8 mouse cellular contexts compared by ENCODE assay signal in genomic region chr15:12322676-12323402, GRCm38 (mm10). TPM values are rescaled to one million over a fixed set of nuclear protein-coding genes. Genes with fewer than 3 reads are reported as not detected.
DNase-seq lines count a peak whose midpoint lies in the region; ATAC-seq and TF ChIP-seq lines count a peak whose summit lies in the region.

No protein-coding gene starts in this region.

- H3K4me2 ChIP-seq in heart, embryonic 12.5 days = peak overlapping the region; percentile 79

- DNase-seq in heart, adult 18-20 months = no peak
- DNase-seq in forelimb bud, embryonic 11.5 days (ENCODE audit: low read depth, low spot score) = peak; percentile 13
- no peak for DNase-seq in cerebellum, adult 9-10 months
- DNase-seq in thymus, postnatal 25 days = no peak
- no peak for DNase-seq in adrenal gland, adult 18-20 months (ENCODE audit: low spot score in 2 of 2)

- TF ChIP-seq CTCF in E14TG2a.4 (conservative IDR thresholded peaks at IDR 0.05; ENCODE audit: low read length) = no peak

- 14% methylated on average over 9 of the region's 9 CpGs for WGBS in heart, embryonic 12.5 days
- WGBS in macrophage (ENCODE audit: missing documents) = 5% methylated on average over 9 of the region's 9 CpGs

- no peak for ATAC-seq in heart, embryonic 12.5 days (ENCODE audit: insufficient number of reproducible peaks, low FRiP score)

- H3K27ac ChIP-seq in heart, embryonic 12.5 days (ENCODE audit: poor library complexity, severe bottlenecking) = no peak overlapping the region
- peak overlapping the region; percentile 75 for H3K27ac ChIP-seq in macrophage

- peaks cover 31% of the 10 kb centered on the region for H3K4me1 ChIP-seq in heart, embryonic 12.5 days (replicated peaks)
- H3K4me1 ChIP-seq in E14TG2a.4 (replicated peaks; ENCODE audit: low read depth, low read length) = peaks cover 46% of the 10 kb centered on the region

- H3K79me2 ChIP-seq in macrophage (ENCODE audit: inconsistent target) = peaks cover 60% of the 10 kb centered on the region

- H3K27me3 ChIP-seq in heart, embryonic 12.5 days (replicated peaks) = no peaks in the 10 kb centered on the region
- peaks cover 13% of the 10 kb centered on the region for H3K27me3 ChIP-seq in E14TG2a.4 (ENCODE audit: insufficient read depth, low read length)

- peak overlapping the region; percentile 98 for H3K4me3 ChIP-seq in heart, embryonic 12.5 days
- H3K4me3 ChIP-seq in E14TG2a.4 (replicated peaks; ENCODE audit: low read length) (peak overlapping the region; percentile 99), macrophage (ENCODE audit: inconsistent target) (peak overlapping the region; percentile 89)

- H3K9me3 ChIP-seq in heart, embryonic 12.5 days (replicated peaks) = no peaks in the 10 kb centered on the region
- H3K9me3 ChIP-seq in E14TG2a.4 (ENCODE audit: low read length) = no peaks in the 10 kb centered on the region

- peak overlapping the region; percentile 99 for H3K9ac ChIP-seq in heart, embryonic 12.5 days

- peaks cover 6% of the 10 kb centered on the region; the same call in 1 of the 2 replicates for H3K36me3 ChIP-seq in heart, embryonic 12.5 days
- H3K36me3 ChIP-seq in E14TG2a.4 (ENCODE audit: insufficient read depth, low read length) (peaks cover 29% of the 10 kb centered on the region), macrophage (ENCODE audit: inconsistent target) (no peaks in the 10 kb centered on the region)

RNA-seq across cellular contexts. Expression of gene 1810049J17Rik, which starts 1.1 kb away (rescaled TPM):
- 0.50 and 0.73 TPM in 2 replicates for polyA plus RNA-seq in heart, embryonic 12.5 days (2016; fragmentation: Nextera tagmentation; extraction: Ambion mirVana)
- total RNA-seq in heart, adult 18-20 months (2021) = 1 to 10 TPM; 1.1 to 1.2 TPM
- total RNA-seq in macrophage (2018; cell fraction: chromatin; rRNA removed) = 10 to 100 TPM in 1 of 26 experiments, 1 to 10 TPM in 12, not detected in 13; 1.7 to 18.1 (median 3.8) TPM
- 10 to 100 TPM in 1 of 26 experiments, 1 to 10 TPM in 24, under 1 TPM in 1; 0.99 to 10.9 (median 3.3) TPM for total RNA-seq in macrophage (2018; cell fraction: cytosol; rRNA removed)
- total RNA-seq in macrophage (2018; cell fraction: nucleus; rRNA removed) = 10 to 100 TPM in 1 of 26 experiments, 1 to 10 TPM in 15, not detected in 10; 2.0 to 11.9 (median 6.3) TPM
- polyA plus RNA-seq in macrophage (2018) = 1.7 to 3.2 TPM (median 2.3 TPM) in 3 replicates
- total RNA-seq in adrenal gland, adult 18-20 months (2021) = 1 to 10 TPM in 1 of 2 experiments, under 1 TPM in 1; 0.77 to 1.6 TPM

RNA-seq across cellular contexts. Expression of gene Golph3, which starts 1.6 kb away (rescaled TPM):
- 92.2 and 92.5 TPM in 2 replicates for polyA plus RNA-seq in heart, embryonic 12.5 days (2016; fragmentation: Nextera tagmentation; extraction: Ambion mirVana)
- total RNA-seq in heart, adult 18-20 months (2021) = 10 to 100 TPM; 82.6 to 93.4 TPM
- total RNA-seq in macrophage (2018; cell fraction: chromatin; rRNA removed) = 100 to 1,000 TPM in 8 of 26 experiments, 10 to 100 TPM in 18; 45.1 to 274 (median 82.7) TPM
- 100 to 1,000 TPM; 103 to 192 (median 119) TPM for total RNA-seq in macrophage (2018; cell fraction: cytosol; rRNA removed)
- 100 to 1,000 TPM in 16 of 26 experiments, 10 to 100 TPM in 10; 77.4 to 227 (median 114) TPM for total RNA-seq in macrophage (2018; cell fraction: nucleus; rRNA removed)
- polyA plus RNA-seq in macrophage (2018) = 90.8 to 97.5 TPM (median 92.4 TPM) in 3 replicates
- 100 to 1,000 TPM; 131 to 161 TPM for total RNA-seq in adrenal gland, adult 18-20 months (2021)
